Comparison of ENCODE assay signal across 21 mouse cellular contexts in the genomic region with DNA sequence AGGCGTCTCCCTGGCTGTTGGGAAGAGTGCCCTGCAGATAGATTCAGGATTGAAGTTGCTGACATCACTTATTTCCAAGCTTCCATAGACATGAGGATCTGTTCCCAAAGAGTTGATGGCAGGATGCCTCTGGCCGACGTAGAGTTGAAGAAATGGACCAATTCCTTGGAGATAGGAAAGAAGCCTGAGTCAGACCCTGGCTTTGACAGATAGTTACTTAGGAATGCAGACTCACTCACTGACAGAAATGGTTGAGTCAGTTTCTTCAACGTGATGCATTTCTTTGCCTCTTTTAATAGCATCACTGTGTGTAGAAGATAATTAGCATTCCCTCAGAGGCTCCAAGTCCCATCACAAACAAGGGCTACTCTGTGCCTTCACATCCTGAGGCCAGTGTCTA. TPM values are rescaled to one million over a fixed set of nuclear protein-coding genes. Genes with fewer than 3 reads are reported as not detected.
"Had no signal": no experiment of that assay in that cellular context is flagged by ENCODE, and none has a peak within 500 bp of the region (broad histone marks: within the 10 kb centered on the region; RNA-seq: fewer than 3 reads in every experiment).

No protein-coding gene starts in this region.

- H3K9me3 ChIP-seq: limb, embryonic 12.5 days; limb, embryonic 15.5 days; liver, embryonic 12.5 days; liver, embryonic 15.5 days; midbrain, embryonic 10.5 days; midbrain, embryonic 13.5 days; neural tube, embryonic 13.5 days had no signal

- H3K4me3 ChIP-seq: limb, embryonic 12.5 days; limb, embryonic 15.5 days; liver, embryonic 12.5 days; liver, embryonic 15.5 days; midbrain, embryonic 10.5 days; midbrain, embryonic 13.5 days; myocyte; neural tube, embryonic 13.5 days had no signal

- H3K4me1 ChIP-seq: limb, embryonic 12.5 days; limb, embryonic 15.5 days; liver, embryonic 15.5 days; midbrain, embryonic 10.5 days; midbrain, embryonic 13.5 days; neural tube, embryonic 13.5 days had no signal

- DNase-seq: kidney, adult 8-10 months; kidney, postnatal 14 days; kidney, postnatal 4 days; left cerebral cortex, postnatal 4 days; lung, adult 2 months; lung, postnatal 14 days; lung, postnatal 4 days; thymus, adult 2 months; thymus, postnatal 14 days; thymus, postnatal 4 days had no signal

- H3K27me3 ChIP-seq: limb, embryonic 12.5 days; limb, embryonic 15.5 days; liver, embryonic 12.5 days; liver, embryonic 15.5 days; midbrain, embryonic 13.5 days; neural tube, embryonic 13.5 days had no signal

- ATAC-seq: liver, embryonic 12.5 days; midbrain, embryonic 13.5 days; midbrain, embryonic 16.5 days had no signal

- H3K27ac ChIP-seq: limb, embryonic 12.5 days; limb, embryonic 15.5 days; liver, embryonic 12.5 days; liver, embryonic 15.5 days; midbrain, embryonic 10.5 days; midbrain, embryonic 13.5 days; neural tube, embryonic 13.5 days; stomach, postnatal 0 days had no signal

- H3K9ac ChIP-seq: limb, embryonic 12.5 days; limb, embryonic 15.5 days; liver, embryonic 12.5 days; liver, embryonic 15.5 days; midbrain, embryonic 13.5 days; neural tube, embryonic 13.5 days had no signal

RNA-seq across cellular contexts. Expression of a gene that starts 14.2 kb away (rescaled TPM):
- total RNA-seq: monocyte, adult 5-6 weeks had no signal
